Mouse (Mus musculus): ENCODE results near the gene 1810013L24Rik. TPM values are rescaled to one million over a fixed set of nuclear protein-coding genes. Genes with fewer than 3 reads are reported as not detected.

The 1810013L24Rik gene
- polyA plus RNA-seq, 1 experiment from 2014 or later, result 17.2 TPM

- no peak for ATAC-seq (ENCODE audit: low FRiP score, low TSS enrichment)
- no peak overlapping the region for H3K4me3 ChIP-seq (ENCODE audit: low read length)
- no peak overlapping the region for H3K27ac ChIP-seq (ENCODE audit: low read depth, low read length)
- H3K27me3 ChIP-seq (ENCODE audit: control insufficient read depth, insufficient read depth, low read length), result no peaks in the 10 kb centered on the region
- H3K9ac ChIP-seq (ENCODE audit: low read depth, low read length), result no peak overlapping the region
- H3K4me2 ChIP-seq (replicated peaks; ENCODE audit: low read depth, low read length), result no peak overlapping the region
- no peaks in the 10 kb centered on the region for H3K9me3 ChIP-seq (ENCODE audit: control insufficient read depth, low read length)
- H3K36me3 ChIP-seq (ENCODE audit: control insufficient read depth, insufficient read depth, low read length), result peaks cover 57% of the 10 kb centered on the region
- 90% methylated on average over 3 of the region's 3 CpGs for WGBS
- no peaks in the 10 kb centered on the region; the same call in 1 of the 2 replicates for H3K4me1 ChIP-seq (ENCODE audit: control insufficient read depth, insufficient read depth, low read length)
Observed at GRCm38 (mm10) chr16:8843580-8844175, 13.8 kb downstream of the 1810013L24Rik start.

- WGBS, result 85% methylated on average over 4 of the region's 4 CpGs
- Histone ChIP-seq H3K4me3 (ENCODE audit: low read length) (no peak overlapping the region), H3K4me2 (replicated peaks; ENCODE audit: low read depth, low read length) (no peak overlapping the region), H3K4me1 (ENCODE audit: control insufficient read depth, insufficient read depth, low read length) (no peaks in the 10 kb centered on the region; the same call in 1 of the 2 replicates), H3K9ac (ENCODE audit: low read depth, low read length) (no peak overlapping the region), H3K9me3 (ENCODE audit: control insufficient read depth, low read length) (no peaks in the 10 kb centered on the region), H3K27me3 (ENCODE audit: control insufficient read depth, insufficient read depth, low read length) (no peaks in the 10 kb centered on the region), H3K27ac (ENCODE audit: low read depth, low read length) (no peak overlapping the region), H3K36me3 (ENCODE audit: control insufficient read depth, insufficient read depth, low read length) (peaks cover 45% of the 10 kb centered on the region)
- no peak for ATAC-seq (ENCODE audit: low FRiP score, low TSS enrichment)
Observed at GRCm38 (mm10) chr16:8845986-8846385, 16.1 kb downstream of the 1810013L24Rik start.

GRCm38 (mm10) chr16:8848309-8849068 lies 18.6 kb downstream of the 1810013L24Rik start:
- no peaks in the 10 kb centered on the region; the same call in 1 of the 2 replicates for H3K4me1 ChIP-seq (ENCODE audit: control insufficient read depth, insufficient read depth, low read length)
- H3K4me2 ChIP-seq (replicated peaks; ENCODE audit: low read depth, low read length), result no peak overlapping the region
- H3K4me3 ChIP-seq (ENCODE audit: low read length), result no peak overlapping the region
- H3K36me3 ChIP-seq (ENCODE audit: control insufficient read depth, insufficient read depth, low read length), result peaks cover 41% of the 10 kb centered on the region
- no peaks in the 10 kb centered on the region for H3K9me3 ChIP-seq (ENCODE audit: control insufficient read depth, low read length)
- ATAC-seq (ENCODE audit: low FRiP score, low TSS enrichment), result no peak
- H3K27me3 ChIP-seq (ENCODE audit: control insufficient read depth, insufficient read depth, low read length), result no peaks in the 10 kb centered on the region
- no peak overlapping the region for H3K9ac ChIP-seq (ENCODE audit: low read depth, low read length)
- H3K27ac ChIP-seq (ENCODE audit: low read depth, low read length), result no peak overlapping the region
- WGBS, result 78% methylated on average over 4 of the region's 4 CpGs

GRCm38 (mm10) chr16:8849929-8850328 lies 20.0 kb downstream of the 1810013L24Rik start:
- H3K4me1 ChIP-seq (ENCODE audit: control insufficient read depth, insufficient read depth, low read length), result no peaks in the 10 kb centered on the region; the same call in 1 of the 2 replicates
- no peak overlapping the region for H3K4me2 ChIP-seq (replicated peaks; ENCODE audit: low read depth, low read length)
- no peaks in the 10 kb centered on the region for H3K27me3 ChIP-seq (ENCODE audit: control insufficient read depth, insufficient read depth, low read length)
- no peak for ATAC-seq (ENCODE audit: low FRiP score, low TSS enrichment)
- no peak overlapping the region for H3K4me3 ChIP-seq (ENCODE audit: low read length)
- 76% methylated on average over 1 of the region's 1 CpGs for WGBS
- H3K27ac ChIP-seq (ENCODE audit: low read depth, low read length), result no peak overlapping the region
- no peaks in the 10 kb centered on the region for H3K9me3 ChIP-seq (ENCODE audit: control insufficient read depth, low read length)
- peaks cover 39% of the 10 kb centered on the region for H3K36me3 ChIP-seq (ENCODE audit: control insufficient read depth, insufficient read depth, low read length)
- H3K9ac ChIP-seq (ENCODE audit: low read depth, low read length), result no peak overlapping the region

GRCm38 (mm10) chr16:8855143-8855542 lies 25.2 kb downstream of the 1810013L24Rik start:
- Histone ChIP-seq H3K4me2 (replicated peaks; ENCODE audit: low read depth, low read length) (no peak overlapping the region), H3K4me3 (ENCODE audit: low read length) (no peak overlapping the region), H3K27me3 (ENCODE audit: control insufficient read depth, insufficient read depth, low read length) (no peaks in the 10 kb centered on the region), H3K27ac (ENCODE audit: low read depth, low read length) (no peak overlapping the region), H3K9me3 (ENCODE audit: control insufficient read depth, low read length) (no peaks in the 10 kb centered on the region), H3K4me1 (ENCODE audit: control insufficient read depth, insufficient read depth, low read length) (no peaks in the 10 kb centered on the region), H3K36me3 (ENCODE audit: control insufficient read depth, insufficient read depth, low read length) (peaks cover 68% of the 10 kb centered on the region), H3K9ac (ENCODE audit: low read depth, low read length) (no peak overlapping the region)
- WGBS, result 95% methylated on average over 2 of the region's 2 CpGs
- ATAC-seq (ENCODE audit: low FRiP score, low TSS enrichment), result no peak

GRCm38 (mm10) chr16:8856820-8857219 lies 26.9 kb downstream of the 1810013L24Rik start:
- peaks cover 70% of the 10 kb centered on the region for H3K36me3 ChIP-seq (ENCODE audit: control insufficient read depth, insufficient read depth, low read length)
- H3K9me3 ChIP-seq (ENCODE audit: control insufficient read depth, low read length), result no peaks in the 10 kb centered on the region
- H3K27me3 ChIP-seq (ENCODE audit: control insufficient read depth, insufficient read depth, low read length), result no peaks in the 10 kb centered on the region
- ATAC-seq (ENCODE audit: low FRiP score, low TSS enrichment), result no peak
- no peak overlapping the region for H3K4me2 ChIP-seq (replicated peaks; ENCODE audit: low read depth, low read length)
- no peak overlapping the region for H3K27ac ChIP-seq (ENCODE audit: low read depth, low read length)
- 87% methylated on average over 2 of the region's 2 CpGs for WGBS
- H3K4me3 ChIP-seq (ENCODE audit: low read length), result no peak overlapping the region
- no peaks in the 10 kb centered on the region for H3K4me1 ChIP-seq (ENCODE audit: control insufficient read depth, insufficient read depth, low read length)
- H3K9ac ChIP-seq (ENCODE audit: low read depth, low read length), result no peak overlapping the region

GRCm38 (mm10) chr16:8862336-8862987 lies 32.6 kb downstream of the 1810013L24Rik start:
- 86% methylated on average over 5 of the region's 5 CpGs for WGBS
- Histone ChIP-seq H3K27ac (ENCODE audit: low read depth, low read length) (no peak overlapping the region), H3K27me3 (ENCODE audit: control insufficient read depth, insufficient read depth, low read length) (no peaks in the 10 kb centered on the region), H3K9ac (ENCODE audit: low read depth, low read length) (no peak overlapping the region), H3K4me1 (ENCODE audit: control insufficient read depth, insufficient read depth, low read length) (0 out of 2 replicates have a peak, but pooled peaks cover 3% of the 10 kb centered on the region), H3K4me3 (ENCODE audit: low read length) (no peak overlapping the region), H3K9me3 (ENCODE audit: control insufficient read depth, low read length) (no peaks in the 10 kb centered on the region), H3K36me3 (ENCODE audit: control insufficient read depth, insufficient read depth, low read length) (peaks cover 36% of the 10 kb centered on the region), H3K4me2 (replicated peaks; ENCODE audit: low read depth, low read length) (no peak overlapping the region)
- no peak for ATAC-seq (ENCODE audit: low FRiP score, low TSS enrichment)

GRCm38 (mm10) chr16:8864223-8864631 lies 34.3 kb downstream of the 1810013L24Rik start:
- Histone ChIP-seq H3K27ac (ENCODE audit: low read depth, low read length) (no peak overlapping the region), H3K9me3 (ENCODE audit: control insufficient read depth, low read length) (no peaks in the 10 kb centered on the region), H3K4me1 (ENCODE audit: control insufficient read depth, insufficient read depth, low read length) (0 out of 2 replicates have a peak, but pooled peaks cover 3% of the 10 kb centered on the region), H3K36me3 (ENCODE audit: control insufficient read depth, insufficient read depth, low read length) (peaks cover 19% of the 10 kb centered on the region), H3K4me3 (ENCODE audit: low read length) (no peak overlapping the region), H3K27me3 (ENCODE audit: control insufficient read depth, insufficient read depth, low read length) (no peaks in the 10 kb centered on the region), H3K9ac (ENCODE audit: low read depth, low read length) (no peak overlapping the region), H3K4me2 (replicated peaks; ENCODE audit: low read depth, low read length) (no peak overlapping the region)
- 55% methylated on average over 4 of the region's 4 CpGs for WGBS
- ATAC-seq (ENCODE audit: low FRiP score, low TSS enrichment), result no peak
